Mouse (Mus musculus) liver, postnatal 0 days (tissue): ENCODE data around the gene Rmnd1. TPM values are rescaled to one million over a fixed set of nuclear protein-coding genes. Genes with fewer than 3 reads are reported as not detected.

Source experiments
- ATAC-seq: fragments of 200-750 bp; cut with Nextera tagmentation; 2 replicates; pipeline ENCODE4 v1.8.0; 2017; ENCODE audit warnings: mild to moderate bottlenecking, moderate library complexity
- DNase-seq: peaks from one replicate; pipeline ENCODE4 v3.0.0-alpha.2; 2016
- H3K27ac ChIP-seq: fragments of 300-500 bp; sonication (generic); 2 replicates; pipeline ENCODE4 v1.5.1; 2014; ENCODE audit warnings: antibody characterized with exemption, moderate library complexity, mild to moderate bottlenecking, low read depth
- H3K27me3 ChIP-seq: fragments of 300-500 bp; sonication (generic); 2 replicates; pipeline ENCODE4 v1.6.1; 2014; ENCODE audit warnings: low read length, control low read depth, mixed read lengths; ENCODE audit not compliant: insufficient read depth
- H3K36me3 ChIP-seq: fragments of 300-500 bp; sonication (generic); replicated peaks from 2 replicates; pipeline ENCODE4 v1.6.1; 2014; ENCODE audit warnings: mild to moderate bottlenecking, control low read depth, low read length, moderate library complexity, mixed read lengths; ENCODE audit not compliant: insufficient read depth
- H3K4me1 ChIP-seq: fragments of 300-500 bp; sonication (generic); 2 replicates; pipeline ENCODE4 v1.6.1; 2014; ENCODE audit warnings: antibody characterized with exemption, mild to moderate bottlenecking, control low read depth; ENCODE audit not compliant: insufficient read depth
- H3K4me2 ChIP-seq: fragments of 300-500 bp; sonication (generic); 2 replicates; pipeline ENCODE4 v1.6.1; 2014; ENCODE audit warnings: low read depth, mild to moderate bottlenecking, low read length, moderate library complexity, mixed read lengths
- H3K4me3 ChIP-seq: fragments of 300-500 bp; sonication (generic); 2 replicates; pipeline ENCODE4 v1.5.1; 2014; ENCODE audit warnings: low read depth, low read length
- H3K9ac ChIP-seq: fragments of 300-500 bp; sonication (generic); replicated peaks from 2 replicates; pipeline ENCODE4 v1.6.1; 2014; ENCODE audit warnings: mild to moderate bottlenecking, moderate library complexity
- H3K9me3 ChIP-seq: fragments of 300-500 bp; sonication (generic); 2 replicates; pipeline ENCODE4 v1.6.1; 2016; ENCODE audit warnings: mild to moderate bottlenecking, control low read depth, low read length, mixed read lengths
- CTCF ChIP-seq: sonication (generic); IDR thresholded peaks from 2 replicates; pipeline ENCODE4 v1.5.1; 2016; ENCODE audit warnings: antibody characterized with exemption, low read depth
- EP300 ChIP-seq: IDR thresholded peaks from 2 replicates; pipeline ENCODE4 v1.6.1; 2016; ENCODE audit warnings: antibody characterized with exemption, low read depth, mild to moderate bottlenecking
- WGBS: fragments of 180-500 bp; shearing (Covaris S2); extraction: QIAGEN DNeasy Blood & Tissue Kit; methylation state at CpG from one replicate; pipeline ENCODE4 v1.1.7; 2014; ENCODE audit not compliant: insufficient replicate concordance; 5-methylcytosine and 5-hydroxymethylcytosine counted together
- polyA plus RNA-seq: library from polyadenylated mRNA; unstranded; fragments of >200 nt; fragmentation: Nextera tagmentation; extraction: Ambion mirVana; gene quantifications from 2 replicates; pipeline ENCODE4 v1.2.1, GENCODE M21; 2015

Rmnd1 gene
- polyA plus RNA-seq, 1 experiment from 2014 or later: 16.6 TPM

DNA sequence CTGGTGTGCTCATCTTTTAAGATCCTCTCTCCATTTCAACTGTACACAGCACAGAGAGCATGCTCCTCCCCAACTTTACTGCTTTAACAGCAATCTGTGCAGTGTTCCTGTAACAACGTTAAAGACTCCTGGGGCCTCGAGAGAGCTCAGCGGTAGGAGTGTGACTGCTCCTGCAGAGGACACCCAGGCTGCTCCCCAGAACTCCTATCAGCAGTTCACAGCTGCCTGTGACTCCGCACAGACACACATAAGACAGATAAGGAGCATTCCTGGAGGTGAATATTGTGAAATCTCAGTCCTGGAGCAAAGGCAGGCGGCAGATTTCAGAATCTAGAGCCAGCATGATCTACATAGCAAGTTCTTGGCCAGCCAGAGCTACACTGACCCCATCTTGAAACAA is 26.7 kb downstream of the Rmnd1 start:
- H3K36me3 ChIP-seq: peaks cover 43% of the 10 kb centered on the region

DNA sequence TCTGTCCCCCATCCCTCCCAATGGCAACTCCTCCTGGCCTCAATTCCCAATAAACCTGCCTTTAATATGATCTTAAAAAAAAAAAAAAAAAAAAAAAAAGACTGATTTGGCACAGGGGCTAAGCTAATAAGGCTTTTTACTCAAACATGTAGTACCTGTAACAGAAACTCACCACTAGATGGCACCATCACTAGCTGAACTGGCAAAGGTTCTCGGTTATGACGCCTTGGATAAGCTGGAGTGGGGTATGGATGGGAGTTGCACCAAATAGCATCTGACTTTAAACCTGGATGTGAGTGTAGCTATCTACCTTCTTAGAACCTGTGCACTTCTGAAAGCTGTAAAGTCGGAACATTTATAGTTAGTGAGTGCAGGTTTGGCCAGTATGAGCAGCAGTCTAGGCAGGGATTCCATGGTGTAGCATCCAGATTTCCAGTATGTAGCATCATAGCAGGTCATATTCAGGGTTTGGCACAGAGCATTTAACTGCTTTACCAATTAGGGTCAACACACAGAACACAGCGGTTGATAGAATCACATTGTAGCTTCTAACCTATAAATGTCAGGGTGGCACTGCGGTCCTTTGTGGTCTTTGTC is 27.2 kb downstream of the Rmnd1 start:
- ATAC-seq (no peak; the same call in 1 of the 2 replicates), DNase-seq (peak; percentile 39)
- peak; percentile 82 for TF ChIP-seq CTCF
- TF ChIP-seq EP300: no peak
- Histone ChIP-seq H3K9ac (no peak overlapping the region), H3K36me3 (peaks cover 39% of the 10 kb centered on the region), H3K4me3 (no peak overlapping the region), H3K4me1 (no peaks in the 10 kb centered on the region), H3K27ac (no peak overlapping the region), H3K9me3 (no peaks in the 10 kb centered on the region), H3K4me2 (no peak overlapping the region), H3K27me3 (no peaks in the 10 kb centered on the region)
- 53% methylated on average over 5 of the region's 5 CpGs for WGBS

More for the DNA sequence above, 26.7 kb downstream of the Rmnd1 start:
- Histone ChIP-seq H3K9me3 (no peaks in the 10 kb centered on the region), H3K4me2 (no peak overlapping the region), H3K4me3 (no peak overlapping the region), H3K4me1 (no peaks in the 10 kb centered on the region), H3K27ac (no peak overlapping the region), H3K27me3 (no peaks in the 10 kb centered on the region), H3K9ac (no peak overlapping the region)
- DNase-seq: no peak
- WGBS: 39% methylated on average over 5 of the region's 5 CpGs
- peak; percentile 63 for ATAC-seq
- TF ChIP-seq CTCF (no peak), EP300 (no peak)

DNA sequence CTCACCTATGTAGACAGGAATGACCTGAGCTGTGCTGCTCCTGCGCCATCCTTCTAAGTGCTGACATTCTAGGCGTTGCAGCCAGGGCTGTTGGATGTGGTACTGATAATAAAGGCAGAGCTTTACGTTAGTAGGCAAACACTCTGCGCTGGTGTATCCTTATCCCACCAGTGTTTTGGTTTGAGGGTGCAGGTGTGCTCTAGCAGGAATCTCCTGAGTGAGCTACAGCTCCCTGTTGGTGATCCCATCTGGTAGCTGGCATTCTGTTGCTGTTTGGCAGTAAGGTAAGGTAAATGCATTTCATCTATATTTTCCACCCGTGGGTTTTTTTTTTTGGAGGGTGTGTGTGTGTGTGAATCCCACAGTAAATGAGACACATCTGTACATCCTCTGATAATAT is 34.1 kb downstream of the Rmnd1 start:
- H3K9me3 ChIP-seq: no peaks in the 10 kb centered on the region
- no peak overlapping the region for H3K4me2 ChIP-seq
- H3K27ac ChIP-seq: no peak overlapping the region
- 0 out of 2 replicates have a peak, but pooled peaks cover 1% of the 10 kb centered on the region for H3K4me1 ChIP-seq
- WGBS: 78% methylated on average over 5 of the region's 5 CpGs
- no peak overlapping the region for H3K4me3 ChIP-seq
- no peak for TF ChIP-seq CTCF
- no peak for TF ChIP-seq EP300
- no peak for DNase-seq
- no peak overlapping the region for H3K9ac ChIP-seq
- no peak for ATAC-seq
- no peaks in the 10 kb centered on the region for H3K27me3 ChIP-seq
- peaks cover 16% of the 10 kb centered on the region for H3K36me3 ChIP-seq

DNA sequence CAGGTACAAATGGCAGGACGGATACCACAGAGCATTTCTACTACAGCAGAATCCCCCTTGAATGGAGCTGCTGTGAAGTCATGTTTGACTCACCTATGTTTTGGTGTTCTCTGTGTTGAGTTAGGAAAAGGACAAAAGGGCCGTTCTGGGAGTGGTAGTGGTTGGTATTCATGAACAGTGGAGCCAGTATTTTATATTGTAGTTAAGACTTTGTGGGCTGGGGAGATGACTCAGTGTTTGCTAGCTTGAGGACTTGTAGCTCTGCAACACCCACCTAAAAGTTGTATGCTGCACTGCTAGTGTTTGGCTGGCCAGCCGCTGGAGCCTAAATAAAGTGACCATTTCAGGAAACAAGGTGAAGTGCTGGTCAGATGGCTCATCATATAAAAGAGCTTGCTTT is 36.9 kb downstream of the Rmnd1 start:
- TF ChIP-seq EP300 (no peak), CTCF (no peak)

DNA sequence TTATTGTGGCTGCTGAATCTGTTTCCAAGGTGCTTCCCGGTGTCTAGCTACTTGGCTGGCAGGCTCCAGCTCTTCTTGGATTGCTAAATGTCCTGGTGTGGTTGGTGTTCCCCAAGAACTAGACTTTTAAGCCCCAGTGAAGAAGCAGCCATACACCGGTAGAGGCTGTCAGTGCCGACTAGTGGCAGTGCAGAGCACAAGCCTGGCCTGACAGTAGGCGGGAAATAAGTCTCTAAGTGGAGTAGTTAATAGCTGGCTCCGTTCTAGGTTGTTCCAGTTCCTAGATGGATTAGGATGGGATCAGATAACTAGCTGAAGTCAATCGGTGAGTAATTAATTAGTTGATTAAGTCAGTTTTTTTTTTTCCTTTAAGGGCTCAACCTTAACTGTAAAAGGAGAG is 40.3 kb downstream of the Rmnd1 start:
- Histone ChIP-seq H3K36me3 (peaks cover 9% of the 10 kb centered on the region; the same call in 1 of the 2 replicates), H3K4me1 (peaks cover 34% of the 10 kb centered on the region), H3K27me3 (no peaks in the 10 kb centered on the region), H3K9ac (no peak overlapping the region), H3K4me3 (no peak overlapping the region), H3K9me3 (no peaks in the 10 kb centered on the region), H3K4me2 (peak overlapping the region; percentile 3; the same call in 1 of the 2 replicates), H3K27ac (0 out of 2 replicates have a peak overlapping the region, but pooled peaks have one; percentile 13)
- DNase-seq: peak; percentile 28
- ATAC-seq: no peak
- 44% methylated on average over 6 of the region's 6 CpGs for WGBS
- TF ChIP-seq CTCF (peak; percentile 66), EP300 (no peak)

More for the DNA sequence above, 36.9 kb downstream of the Rmnd1 start:
- Histone ChIP-seq H3K27ac (no peak overlapping the region), H3K4me3 (no peak overlapping the region), H3K4me2 (no peak overlapping the region), H3K27me3 (no peaks in the 10 kb centered on the region), H3K36me3 (peaks cover 15% of the 10 kb centered on the region; the same call in 1 of the 2 replicates), H3K4me1 (peaks cover 18% of the 10 kb centered on the region), H3K9ac (no peak overlapping the region), H3K9me3 (no peaks in the 10 kb centered on the region)
- ATAC-seq (no peak), DNase-seq (no peak)
- 85% methylated on average over 3 of the region's 3 CpGs for WGBS

DNA sequence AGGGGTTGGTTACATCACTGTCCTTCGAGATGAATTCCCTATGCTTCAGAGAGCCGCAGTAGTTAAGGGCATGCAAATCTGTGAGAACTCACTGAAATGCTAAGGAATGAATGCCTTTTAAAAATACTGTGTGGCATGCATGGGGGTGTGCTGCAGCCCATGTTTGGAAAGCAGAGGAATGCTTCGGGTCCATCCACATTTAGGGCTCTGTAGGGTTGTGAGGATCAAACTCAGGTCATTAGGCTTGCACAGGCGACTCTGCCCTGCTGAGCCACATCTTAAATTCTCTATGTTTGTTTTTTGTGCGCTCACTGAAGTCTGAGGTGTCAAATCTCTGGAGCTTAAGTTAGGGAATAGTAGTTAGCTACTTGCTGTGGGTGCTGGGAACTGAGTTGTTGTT is 41.1 kb downstream of the Rmnd1 start:
- Histone ChIP-seq H3K27ac (no peak overlapping the region), H3K4me2 (peak overlapping the region; percentile 3; the same call in 1 of the 2 replicates), H3K36me3 (0 out of 2 replicates have a peak, but pooled peaks cover 7% of the 10 kb centered on the region), H3K9me3 (no peaks in the 10 kb centered on the region), H3K4me1 (peaks cover 34% of the 10 kb centered on the region), H3K4me3 (no peak overlapping the region), H3K27me3 (no peaks in the 10 kb centered on the region), H3K9ac (no peak overlapping the region)
- DNase-seq (no peak), ATAC-seq (no peak)
- 61% methylated on average over 5 of the region's 5 CpGs for WGBS
- no peak for TF ChIP-seq EP300
- TF ChIP-seq CTCF: no peak
